Mouse (Mus musculus): ENCODE results near the gene Fbxw8. TPM values are rescaled to one million over a fixed set of nuclear protein-coding genes. Genes with fewer than 3 reads are reported as not detected.

Fbxw8 gene
- polyA plus RNA-seq, 1 experiment: 19.6 TPM

- H3K4me3 ChIP-seq (ENCODE audit: control insufficient read depth, low read depth, low read length): no peak overlapping the region
- TF ChIP-seq POLR2A (IDR thresholded peaks at IDR 0.05; ENCODE audit: control insufficient read depth, low read depth, low read length) (no peak), CTCF (IDR thresholded peaks at IDR 0.05; ENCODE audit: control insufficient read depth, insufficient read depth, insufficient replicate concordance, low read depth, low read length) (no peak)
- H3K27me3 ChIP-seq (ENCODE audit: control insufficient read depth, insufficient read depth, low read length): no peaks in the 10 kb centered on the region
- H3K4me1 ChIP-seq (ENCODE audit: control insufficient read depth, insufficient read depth, low read length): peaks cover 9% of the 10 kb centered on the region
- no peaks in the 10 kb centered on the region for H3K36me3 ChIP-seq (ENCODE audit: control insufficient read depth, insufficient read depth, low read length)
- no peak overlapping the region for H3K27ac ChIP-seq (ENCODE audit: control insufficient read depth, insufficient read depth, low read depth, low read length)
Measured at GRCm38 (mm10) chr5:118035786-118036185, 119.5 kb downstream of the Fbxw8 start.

GRCm38 (mm10) chr5:118034632-118035031 is 120.6 kb downstream of the Fbxw8 start:
- H3K27ac ChIP-seq (ENCODE audit: control insufficient read depth, insufficient read depth, low read depth, low read length): no peak overlapping the region
- TF ChIP-seq POLR2A (IDR thresholded peaks at IDR 0.05; ENCODE audit: control insufficient read depth, low read depth, low read length): no peak
- no peak for TF ChIP-seq CTCF (IDR thresholded peaks at IDR 0.05; ENCODE audit: control insufficient read depth, insufficient read depth, insufficient replicate concordance, low read depth, low read length)
- no peaks in the 10 kb centered on the region for H3K27me3 ChIP-seq (ENCODE audit: control insufficient read depth, insufficient read depth, low read length)
- H3K36me3 ChIP-seq (ENCODE audit: control insufficient read depth, insufficient read depth, low read length): no peaks in the 10 kb centered on the region
- peaks cover 9% of the 10 kb centered on the region for H3K4me1 ChIP-seq (ENCODE audit: control insufficient read depth, insufficient read depth, low read length)
- H3K4me3 ChIP-seq (ENCODE audit: control insufficient read depth, low read depth, low read length): no peak overlapping the region

DNA sequence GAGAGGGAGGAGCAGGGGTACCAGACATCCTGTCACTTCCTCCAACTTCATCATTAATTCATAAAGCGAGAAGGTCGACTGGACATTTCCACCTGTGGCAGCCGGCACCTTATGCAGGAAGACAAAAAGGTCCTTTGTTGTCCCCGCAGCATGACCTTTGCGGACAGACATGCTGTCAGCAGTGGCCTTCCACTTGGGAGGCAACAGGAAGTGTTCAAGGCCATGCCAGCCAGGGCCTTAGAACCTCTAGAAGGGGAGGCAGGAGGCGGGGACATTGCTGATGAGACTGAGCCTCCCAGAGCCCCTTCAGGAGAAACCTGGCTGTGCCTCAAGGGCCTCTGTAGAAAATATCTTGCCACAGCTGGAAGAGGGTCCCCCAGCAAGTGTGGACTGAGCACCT is 121.5 kb downstream of the Fbxw8 start:
- no peak overlapping the region for H3K4me3 ChIP-seq (ENCODE audit: control insufficient read depth, low read depth, low read length)
- peaks cover 16% of the 10 kb centered on the region for H3K4me1 ChIP-seq (ENCODE audit: control insufficient read depth, insufficient read depth, low read length)
- H3K27ac ChIP-seq (ENCODE audit: control insufficient read depth, insufficient read depth, low read depth, low read length): no peak overlapping the region
- TF ChIP-seq POLR2A (IDR thresholded peaks at IDR 0.05; ENCODE audit: control insufficient read depth, low read depth, low read length): no peak
- TF ChIP-seq CTCF (IDR thresholded peaks at IDR 0.05; ENCODE audit: control insufficient read depth, insufficient read depth, insufficient replicate concordance, low read depth, low read length): no peak
- no peaks in the 10 kb centered on the region for H3K36me3 ChIP-seq (ENCODE audit: control insufficient read depth, insufficient read depth, low read length)
- no peaks in the 10 kb centered on the region for H3K27me3 ChIP-seq (ENCODE audit: control insufficient read depth, insufficient read depth, low read length)

GRCm38 (mm10) chr5:118033328-118033727 is 121.9 kb downstream of the Fbxw8 start:
- H3K4me3 ChIP-seq (ENCODE audit: control insufficient read depth, low read depth, low read length): no peak overlapping the region
- H3K27ac ChIP-seq (ENCODE audit: control insufficient read depth, insufficient read depth, low read depth, low read length): no peak overlapping the region
- no peaks in the 10 kb centered on the region for H3K36me3 ChIP-seq (ENCODE audit: control insufficient read depth, insufficient read depth, low read length)
- TF ChIP-seq CTCF (IDR thresholded peaks at IDR 0.05; ENCODE audit: control insufficient read depth, insufficient read depth, insufficient replicate concordance, low read depth, low read length): no peak
- no peaks in the 10 kb centered on the region for H3K27me3 ChIP-seq (ENCODE audit: control insufficient read depth, insufficient read depth, low read length)
- H3K4me1 ChIP-seq (ENCODE audit: control insufficient read depth, insufficient read depth, low read length): peaks cover 17% of the 10 kb centered on the region

GRCm38 (mm10) chr5:118031508-118031907 is 123.8 kb downstream of the Fbxw8 start:
- Histone ChIP-seq H3K4me1 (ENCODE audit: control insufficient read depth, insufficient read depth, low read length) (peaks cover 22% of the 10 kb centered on the region), H3K4me3 (ENCODE audit: control insufficient read depth, low read depth, low read length) (no peak overlapping the region), H3K27me3 (ENCODE audit: control insufficient read depth, insufficient read depth, low read length) (peaks cover 2% of the 10 kb centered on the region; the same call in 1 of the 2 replicates), H3K36me3 (ENCODE audit: control insufficient read depth, insufficient read depth, low read length) (no peaks in the 10 kb centered on the region), H3K27ac (ENCODE audit: control insufficient read depth, insufficient read depth, low read depth, low read length) (no peak overlapping the region)
- TF ChIP-seq POLR2A (IDR thresholded peaks at IDR 0.05; ENCODE audit: control insufficient read depth, low read depth, low read length): no peak
- no peak for TF ChIP-seq CTCF (IDR thresholded peaks at IDR 0.05; ENCODE audit: control insufficient read depth, insufficient read depth, insufficient replicate concordance, low read depth, low read length)

- Histone ChIP-seq H3K27ac (ENCODE audit: control insufficient read depth, insufficient read depth, low read depth, low read length) (no peak overlapping the region), H3K4me1 (ENCODE audit: control insufficient read depth, insufficient read depth, low read length) (peaks cover 24% of the 10 kb centered on the region), H3K4me3 (ENCODE audit: control insufficient read depth, low read depth, low read length) (no peak overlapping the region), H3K27me3 (ENCODE audit: control insufficient read depth, insufficient read depth, low read length) (peaks cover 2% of the 10 kb centered on the region; the same call in 1 of the 2 replicates), H3K36me3 (ENCODE audit: control insufficient read depth, insufficient read depth, low read length) (no peaks in the 10 kb centered on the region)
- TF ChIP-seq CTCF (IDR thresholded peaks at IDR 0.05; ENCODE audit: control insufficient read depth, insufficient read depth, insufficient replicate concordance, low read depth, low read length) (no peak), POLR2A (IDR thresholded peaks at IDR 0.05; ENCODE audit: control insufficient read depth, low read depth, low read length) (no peak)
Measured at GRCm38 (mm10) chr5:118031059-118031458, 124.2 kb downstream of the Fbxw8 start.

DNA sequence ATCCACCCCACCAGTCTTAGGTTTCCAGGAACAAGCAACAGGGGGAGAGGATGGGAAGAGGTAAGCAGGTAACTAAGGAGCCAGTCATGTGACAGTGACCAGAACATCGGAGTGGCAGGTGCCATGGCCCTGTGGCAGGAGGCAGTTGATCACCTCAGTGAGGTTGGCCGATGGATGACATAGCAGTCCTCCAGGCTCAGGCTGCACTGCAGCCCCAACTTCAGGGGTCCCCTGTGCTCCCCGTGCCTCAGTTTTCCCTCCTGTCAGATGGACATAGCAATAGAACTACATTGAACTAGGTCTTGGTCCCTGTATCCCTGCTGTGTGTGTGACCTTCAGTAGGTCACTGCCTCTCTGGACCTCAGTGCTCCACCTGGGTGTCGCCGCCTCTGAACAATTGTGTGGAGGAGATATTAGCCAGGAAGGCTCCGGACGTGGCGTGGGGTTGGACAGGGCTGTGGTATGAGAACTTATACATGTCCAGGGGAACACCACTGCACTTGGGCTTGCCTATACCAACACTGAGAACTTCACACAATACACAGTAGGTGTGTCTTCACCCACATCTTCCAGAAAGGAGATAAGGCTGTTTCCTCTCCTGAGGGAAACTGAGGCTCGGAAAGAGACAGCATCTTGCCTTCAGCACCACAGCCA is 125.1 kb downstream of the Fbxw8 start:
- Histone ChIP-seq H3K27ac (ENCODE audit: control insufficient read depth, insufficient read depth, low read depth, low read length) (no peak overlapping the region), H3K4me1 (ENCODE audit: control insufficient read depth, insufficient read depth, low read length) (peaks cover 24% of the 10 kb centered on the region), H3K4me3 (ENCODE audit: control insufficient read depth, low read depth, low read length) (no peak overlapping the region), H3K36me3 (ENCODE audit: control insufficient read depth, insufficient read depth, low read length) (no peaks in the 10 kb centered on the region), H3K27me3 (ENCODE audit: control insufficient read depth, insufficient read depth, low read length) (peaks cover 2% of the 10 kb centered on the region; the same call in 1 of the 2 replicates)
- TF ChIP-seq POLR2A (IDR thresholded peaks at IDR 0.05; ENCODE audit: control insufficient read depth, low read depth, low read length) (no peak), CTCF (IDR thresholded peaks at IDR 0.05; ENCODE audit: control insufficient read depth, insufficient read depth, insufficient replicate concordance, low read depth, low read length) (no peak)
